Mouse (Mus musculus): ENCODE measurements around the gene Chrm4. TPM values are rescaled to one million over a fixed set of nuclear protein-coding genes. Genes with fewer than 3 reads are reported as not detected.

Gene Chrm4
- polyA plus RNA-seq (2012; rRNA removed; ENCODE audit: low replicate concordance) = 1.8 and 1.9 TPM in 2 replicates

DNA sequence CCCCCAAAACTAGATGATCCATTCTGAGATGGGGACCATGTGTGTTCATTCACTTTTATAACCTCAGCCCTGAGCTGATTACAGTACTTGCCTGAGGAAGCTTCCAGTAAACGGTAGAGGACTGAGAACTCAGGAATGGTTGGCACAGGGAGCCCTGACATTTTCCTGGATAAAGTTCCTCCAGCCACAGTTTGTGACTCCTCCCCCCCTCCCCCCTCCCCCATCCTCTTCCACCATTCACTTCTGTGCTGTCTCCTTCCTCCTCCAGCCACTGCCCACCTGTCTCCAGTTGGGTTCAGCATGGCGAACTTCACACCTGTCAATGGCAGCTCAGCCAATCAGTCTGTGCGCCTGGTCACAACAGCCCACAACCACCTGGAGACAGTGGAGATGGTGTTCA lies at the start of gene Chrm4:
Chrm4 (plus strand) TSS at position 301 of the 400 bp plus-strand sequence.

DNA sequence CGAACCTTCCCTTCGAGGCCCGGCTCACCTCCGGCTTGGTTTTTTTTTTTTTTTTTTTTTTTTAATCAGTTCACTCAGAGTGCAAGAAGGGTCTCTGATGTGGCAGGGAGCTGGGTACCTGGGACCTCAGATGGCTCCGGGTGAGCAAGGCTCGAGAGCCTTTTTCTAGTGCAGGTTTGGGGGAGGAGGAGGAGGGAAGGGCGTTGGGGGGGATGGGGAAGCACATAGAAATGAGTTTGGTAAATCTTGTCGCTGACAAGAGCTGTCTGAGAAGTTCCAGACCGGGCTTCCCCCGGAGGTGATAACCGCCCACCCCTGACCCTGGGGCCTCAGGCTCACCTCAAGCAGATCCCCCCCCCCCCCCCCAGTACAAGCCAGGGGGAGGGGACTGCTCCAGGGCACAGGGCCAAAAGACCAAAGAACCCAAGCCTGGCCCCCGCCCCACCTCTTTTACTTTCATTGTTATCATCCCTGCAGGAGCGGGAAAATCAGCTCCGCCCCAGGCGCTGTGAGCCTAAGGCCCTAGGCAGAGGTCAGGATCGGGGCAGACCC lies 5.2 kb downstream of the Chrm4 start, which contains the start of gene Mdk:
Mdk (minus strand) TSS at position 138 of the 552 bp plus-strand sequence.

DNA sequence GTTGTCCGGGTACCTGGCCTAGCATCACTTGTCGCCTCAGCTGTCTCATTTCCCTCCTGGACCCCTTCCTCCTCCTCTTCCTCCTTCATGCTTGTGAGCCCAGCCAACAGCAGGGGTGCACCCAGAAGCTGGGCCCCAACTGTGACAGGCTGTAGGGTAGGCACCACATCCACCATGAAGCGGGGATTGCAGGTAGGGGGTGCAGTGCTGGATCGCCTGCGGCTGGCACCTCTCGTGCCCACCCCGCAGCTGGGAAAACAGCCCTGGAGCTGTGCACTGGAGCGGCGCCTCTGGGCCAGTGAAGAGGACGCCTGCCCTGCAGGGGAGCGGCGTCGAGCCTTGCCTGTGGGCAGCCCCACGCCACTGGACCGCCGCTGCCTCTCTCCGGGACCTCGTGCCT lies 18.4 kb downstream of the Chrm4 start, which contains the start of gene Gm9821:
Gm9821 (plus strand) TSS at position 221 of the 400 bp plus-strand sequence.

DNA sequence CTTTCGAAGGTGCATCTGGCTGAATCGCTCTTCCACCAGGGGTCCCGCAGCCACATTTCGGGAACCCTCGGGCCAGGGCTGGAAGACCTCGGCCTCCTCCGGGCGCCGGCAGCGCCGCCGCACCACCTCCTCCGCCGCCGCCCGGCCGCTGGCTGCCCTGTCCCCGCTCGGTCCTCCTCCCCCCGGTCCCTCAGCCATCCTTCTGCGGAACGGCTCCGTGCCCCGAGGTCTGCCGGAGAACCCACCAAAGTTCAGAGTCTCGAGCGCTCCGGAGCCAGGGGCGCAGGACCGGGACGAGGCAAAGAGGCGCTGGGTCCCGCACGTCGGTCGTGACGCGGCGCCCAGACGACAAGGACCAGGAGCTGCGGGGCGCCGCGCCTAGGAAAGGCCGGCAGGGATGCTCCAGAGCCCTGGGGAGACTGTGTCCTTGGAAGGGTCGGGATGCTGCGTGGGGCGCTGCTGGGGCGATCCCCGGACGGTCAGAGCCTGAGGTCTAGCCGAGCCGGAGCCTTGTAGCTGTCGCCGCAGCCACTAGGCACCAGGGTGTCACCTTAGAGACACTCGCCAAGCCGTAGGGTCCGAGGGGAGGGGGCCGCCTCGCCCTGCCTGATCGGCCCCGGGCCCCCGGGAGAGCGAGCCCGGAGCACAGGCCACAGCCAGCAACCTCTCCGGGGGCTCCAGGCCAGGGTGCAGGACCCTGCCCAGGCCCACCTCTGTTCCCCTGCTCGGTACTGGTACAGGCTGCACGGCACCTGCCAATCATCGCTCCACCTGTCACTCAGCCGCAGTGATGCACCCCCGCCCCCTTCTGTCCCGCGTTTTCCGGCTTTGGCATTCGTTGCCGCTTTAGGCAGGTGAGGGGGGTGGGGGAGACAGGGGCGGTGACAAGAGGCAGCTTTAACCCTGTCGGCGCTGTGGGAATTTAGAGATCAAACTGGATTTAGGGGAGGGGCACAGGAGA lies 48.8 kb downstream of the Chrm4 start, which contains the start of gene Dgkz:
Dgkz (minus strand) TSS at position 284 of the 961 bp plus-strand sequence.

Other genes with a start within 250 kb of the Chrm4 start
- gene Atg13, start 216.7 kb upstream of the Chrm4 start, polyA plus RNA-seq (2012; rRNA removed; ENCODE audit: low replicate concordance) = 18.4 and 20.0 TPM in 2 replicates
- 1.4 and 1.5 TPM in 2 replicates for gene Harbi1, start 216.4 kb upstream of the Chrm4 start, polyA plus RNA-seq (2012; rRNA removed; ENCODE audit: low replicate concordance)
- gene Ambra1, start 197.1 kb upstream of the Chrm4 start, polyA plus RNA-seq (2012; rRNA removed; ENCODE audit: low replicate concordance) = 16.0 and 16.9 TPM in 2 replicates
- gene Mdk, start 5.0 kb downstream of the Chrm4 start, polyA plus RNA-seq (2012; rRNA removed; ENCODE audit: low replicate concordance) = 2.8 and 3.1 TPM in 2 replicates
- gene Gm9821, start 18.5 kb downstream of the Chrm4 start, polyA plus RNA-seq (2012; rRNA removed; ENCODE audit: low replicate concordance) = not detected in 2 replicates
- 205 and 224 TPM in 2 replicates for gene Dgkz, start 48.6 kb downstream of the Chrm4 start, polyA plus RNA-seq (2012; rRNA removed; ENCODE audit: low replicate concordance)
- 17.4 and 51.5 TPM in 2 replicates for gene Creb3l1, start 97.3 kb downstream of the Chrm4 start, polyA plus RNA-seq (2012; rRNA removed; ENCODE audit: low replicate concordance)
- 6.8 and 11.4 TPM in 2 replicates for gene Phf21a, start 165.9 kb downstream of the Chrm4 start, polyA plus RNA-seq (2012; rRNA removed; ENCODE audit: low replicate concordance)